Mouse (Mus musculus) heart, embryonic 11.5 days (tissue): Measurements from ENCODE around the gene Camk2g. TPM values are rescaled to one million over a fixed set of nuclear protein-coding genes. Genes with fewer than 3 reads are reported as not detected.

Experiments used
- ATAC-seq: fragments of 200-750 bp; cut with Nextera tagmentation; replicated peaks from 2 replicates; pipeline ENCODE4 v1.8.0; 2017; ENCODE audit warnings: moderate library complexity; ENCODE audit not compliant: insufficient number of reproducible peaks, low FRiP score, low TSS enrichment
- H3K27ac ChIP-seq: fragments of 300-500 bp; sonication (generic); 2 replicates; pipeline ENCODE4 v1.5.1; 2014; ENCODE audit warnings: mild to moderate bottlenecking, low read depth, low read length
- H3K27me3 ChIP-seq: fragments of 300-500 bp; sonication (generic); 2 replicates; pipeline ENCODE4 v1.6.1; 2014; ENCODE audit warnings: mild to moderate bottlenecking, low read length, mixed read lengths; ENCODE audit not compliant: control insufficient read depth, insufficient read depth
- H3K36me3 ChIP-seq: fragments of 300-500 bp; sonication (generic); 2 replicates; pipeline ENCODE4 v1.6.1; 2014; ENCODE audit warnings: mild to moderate bottlenecking, low read length, moderate library complexity, mixed read lengths; ENCODE audit not compliant: control insufficient read depth, insufficient read depth
- H3K4me1 ChIP-seq: fragments of 300-500 bp; sonication (generic); 2 replicates; pipeline ENCODE4 v1.6.1; 2014; ENCODE audit warnings: low read length; ENCODE audit not compliant: control insufficient read depth, insufficient read depth
- H3K4me2 ChIP-seq: fragments of 300-500 bp; sonication (generic); 2 replicates; pipeline ENCODE4 v1.6.1; 2014; ENCODE audit warnings: mild to moderate bottlenecking, moderate library complexity
- H3K4me3 ChIP-seq: fragments of 300-500 bp; sonication (generic); 2 replicates; pipeline ENCODE4 v1.5.1; 2014; ENCODE audit warnings: low read depth, low read length
- H3K9ac ChIP-seq: fragments of 300-500 bp; sonication (generic); 2 replicates; pipeline ENCODE4 v1.6.1; 2014; ENCODE audit warnings: mild to moderate bottlenecking, low read depth, low read length, moderate library complexity
- H3K9me3 ChIP-seq: fragments of 300-500 bp; sonication (generic); replicated peaks from 2 replicates; pipeline ENCODE4 v1.6.1; 2016; ENCODE audit warnings: low read length; ENCODE audit not compliant: control insufficient read depth
- WGBS: fragments of 180-500 bp; shearing (Covaris S2); extraction: QIAGEN DNeasy Blood & Tissue Kit; methylation state at CpG from one replicate; pipeline ENCODE4 v1.1.7; 2014; ENCODE audit not compliant: insufficient replicate concordance; 5-methylcytosine and 5-hydroxymethylcytosine counted together
- polyA plus RNA-seq: library from polyadenylated mRNA; unstranded; fragments of >200 nt; fragmentation: Nextera tagmentation; extraction: Ambion mirVana; gene quantifications from 2 replicates; pipeline ENCODE4 v1.2.1, GENCODE M21; 2014

Gene Camk2g
- polyA plus RNA-seq, 1 experiment from 2014 or later, result 61.8 TPM

- Histone ChIP-seq H3K4me1 (peaks cover 14% of the 10 kb centered on the region), H3K4me2 (no peak overlapping the region), H3K27ac (no peak overlapping the region), H3K9ac (no peak overlapping the region), H3K4me3 (no peak overlapping the region), H3K36me3 (peaks cover 64% of the 10 kb centered on the region), H3K27me3 (no peaks in the 10 kb centered on the region), H3K9me3 (no peaks in the 10 kb centered on the region)
- 38% methylated on average over 5 of the region's 5 CpGs for whole genome bisulfite sequencing
- ATAC-seq, result no peak
These were observed 69.8 kb downstream of the Camk2g start for GRCm38 (mm10) chr14:20724043-20724442.

- Histone ChIP-seq H3K36me3 (peaks cover 65% of the 10 kb centered on the region), H3K4me3 (no peak overlapping the region), H3K4me1 (peaks cover 14% of the 10 kb centered on the region), H3K27ac (no peak overlapping the region), H3K27me3 (no peaks in the 10 kb centered on the region), H3K4me2 (no peak overlapping the region), H3K9me3 (no peaks in the 10 kb centered on the region), H3K9ac (no peak overlapping the region)
- WGBS, result 82% methylated on average over 12 of the region's 12 CpGs
- no peak for ATAC-seq
These were observed 70.9 kb downstream of the Camk2g start for GRCm38 (mm10) chr14:20723006-20723405.

- 85% methylated on average over 4 of the region's 4 CpGs for WGBS
These were observed 72.5 kb downstream of the Camk2g start for GRCm38 (mm10) chr14:20721371-20721770.

DNA sequence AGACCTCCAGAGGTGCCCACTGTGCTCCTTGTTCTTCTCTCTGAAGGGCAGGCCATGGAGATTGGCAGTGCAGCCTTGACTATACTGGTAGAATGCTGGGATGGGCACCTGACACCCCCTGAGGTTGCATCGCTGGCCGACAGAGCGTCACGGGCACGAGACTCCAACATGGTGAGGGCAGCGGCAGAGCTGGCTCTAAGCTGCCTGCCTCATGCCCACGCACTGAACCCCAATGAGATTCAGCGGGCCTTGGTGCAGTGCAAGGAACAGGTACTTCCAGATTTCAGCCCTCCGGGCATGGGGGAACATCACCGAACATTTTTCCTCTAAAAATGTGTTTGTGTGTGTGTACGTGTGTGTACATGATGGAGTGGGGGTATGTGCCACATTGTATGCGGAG lies 74.1 kb downstream of the Camk2g start:
- no peak overlapping the region for H3K27ac ChIP-seq
- H3K4me2 ChIP-seq, result no peak overlapping the region
- H3K4me1 ChIP-seq, result peaks cover 2% of the 10 kb centered on the region; the same call in 1 of the 2 replicates
- no peak overlapping the region for H3K9ac ChIP-seq
- H3K9me3 ChIP-seq, result no peaks in the 10 kb centered on the region
- no peak for ATAC-seq
- WGBS, result 92% methylated on average over 12 of the region's 12 CpGs
- H3K27me3 ChIP-seq, result no peaks in the 10 kb centered on the region
- H3K36me3 ChIP-seq, result peaks cover 67% of the 10 kb centered on the region
- H3K4me3 ChIP-seq, result no peak overlapping the region

More at GRCm38 (mm10) chr14:20721371-20721770, 72.5 kb downstream of the Camk2g start:
- no peaks in the 10 kb centered on the region for H3K9me3 ChIP-seq
- H3K27me3 ChIP-seq, result no peaks in the 10 kb centered on the region
- ATAC-seq, result no peak
- H3K27ac ChIP-seq, result no peak overlapping the region
- H3K4me1 ChIP-seq, result peaks cover 14% of the 10 kb centered on the region
- no peak overlapping the region for H3K9ac ChIP-seq
- peaks cover 67% of the 10 kb centered on the region for H3K36me3 ChIP-seq
- H3K4me3 ChIP-seq, result no peak overlapping the region
- H3K4me2 ChIP-seq, result no peak overlapping the region

GRCm38 (mm10) chr14:20718443-20718842 lies 75.4 kb downstream of the Camk2g start:
- peaks cover 64% of the 10 kb centered on the region for H3K36me3 ChIP-seq
- no peak overlapping the region for H3K4me2 ChIP-seq
- 85% methylated on average over 10 of the region's 10 CpGs for WGBS
- no peak overlapping the region for H3K9ac ChIP-seq
- no peak overlapping the region for H3K27ac ChIP-seq
- H3K9me3 ChIP-seq, result no peaks in the 10 kb centered on the region
- H3K4me1 ChIP-seq, result peaks cover 9% of the 10 kb centered on the region
- no peak for ATAC-seq
- H3K27me3 ChIP-seq, result no peaks in the 10 kb centered on the region
- no peak overlapping the region for H3K4me3 ChIP-seq

DNA sequence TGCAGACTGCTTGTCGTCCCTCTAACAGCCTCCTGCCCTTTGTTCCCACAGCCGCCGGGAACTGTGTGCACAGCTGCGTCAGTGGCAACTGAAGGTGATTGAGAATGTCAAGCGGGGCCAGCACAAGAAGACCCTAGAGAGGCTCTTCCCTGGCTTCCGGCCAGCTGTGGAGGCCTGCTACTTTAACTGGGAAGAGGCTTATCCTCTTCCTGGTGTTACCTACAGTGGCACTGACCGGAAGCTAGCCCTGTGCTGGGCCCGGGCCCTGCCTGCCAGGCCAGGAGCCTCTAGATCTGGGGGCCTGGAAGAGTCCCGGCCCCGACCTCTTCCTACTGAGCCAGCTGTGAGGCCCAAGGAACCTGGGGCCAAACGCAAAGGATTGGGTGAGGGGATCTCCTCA lies 80.1 kb downstream of the Camk2g start:
- Histone ChIP-seq H3K4me2 (0 out of 2 replicates have a peak overlapping the region, but pooled peaks have one; percentile 9), H3K36me3 (peaks cover 41% of the 10 kb centered on the region), H3K4me3 (no peak overlapping the region), H3K9ac (peak overlapping the region; percentile 50; the same call in 1 of the 2 replicates), H3K4me1 (peaks cover 23% of the 10 kb centered on the region), H3K9me3 (no peaks in the 10 kb centered on the region), H3K27ac (peak overlapping the region; percentile 75), H3K27me3 (no peaks in the 10 kb centered on the region)
- 32% methylated on average over 11 of the region's 11 CpGs for WGBS
- 0 out of 2 replicates have a peak, but pooled peaks have one; percentile 47 for ATAC-seq

- peaks cover 17% of the 10 kb centered on the region for H3K4me1 ChIP-seq
- peak overlapping the region; percentile 99 for H3K9ac ChIP-seq
- no peaks in the 10 kb centered on the region for H3K9me3 ChIP-seq
- no peak for ATAC-seq
- H3K27ac ChIP-seq, result peak overlapping the region; percentile 88; the same call in 1 of the 2 replicates
- H3K4me3 ChIP-seq, result peak overlapping the region; percentile 99
- 14% methylated on average over 10 of the region's 10 CpGs for WGBS
- peaks cover 20% of the 10 kb centered on the region for H3K36me3 ChIP-seq
- H3K4me2 ChIP-seq, result peak overlapping the region; percentile 85
- no peaks in the 10 kb centered on the region for H3K27me3 ChIP-seq
These were observed 85.6 kb downstream of the Camk2g start for GRCm38 (mm10) chr14:20708239-20708638.

GRCm38 (mm10) chr14:20707201-20708190 lies 86.4 kb downstream of the Camk2g start, which contains the start of gene Zswim8:
TSS of gene Zswim8 (plus strand) at chr14:20707552.
- Histone ChIP-seq H3K4me2 (peak within 1 kb of the TSS; percentile 85), H3K36me3 (peaks cover 15% of the 10 kb centered on the region), H3K27ac (peak within 1 kb of the TSS; percentile 88), H3K27me3 (no peaks in the 10 kb centered on the region), H3K9ac (peak within 1 kb of the TSS; percentile 99), H3K9me3 (no peaks in the 10 kb centered on the region), H3K4me3 (peak within 1 kb of the TSS; percentile 99), H3K4me1 (peaks cover 11% of the 10 kb centered on the region)
- under 1% methylated on average over 74 of the region's 80 CpGs for WGBS
- ATAC-seq, result peak; percentile 89
